Mouse (Mus musculus) hindbrain, embryonic 11.5 days (tissue): ENCODE results near the gene Hgf. TPM values are rescaled to one million over a fixed set of nuclear protein-coding genes. Genes with fewer than 3 reads are reported as not detected.

Experiments used
- ATAC-seq: fragments of 200-750 bp; cut with Nextera tagmentation; 2 replicates; pipeline ENCODE4 v1.8.0; 2017; ENCODE audit warnings: mild to moderate bottlenecking, moderate TSS enrichment, moderate library complexity; ENCODE audit not compliant: low FRiP score
- DNase-seq: peaks from one replicate; pipeline ENCODE4 v3.0.0-alpha.2; 2015; ENCODE audit warnings: low spot score
- H3K27ac ChIP-seq: fragments of 300-500 bp; sonication (generic); 2 replicates; pipeline ENCODE4 v1.5.1; 2014; ENCODE audit warnings: mild to moderate bottlenecking, low read depth, low read length
- H3K27me3 ChIP-seq: fragments of 300-500 bp; sonication (generic); 2 replicates; pipeline ENCODE4 v1.6.1; 2014; ENCODE audit warnings: mild to moderate bottlenecking, low read length, moderate library complexity, mixed read lengths; ENCODE audit not compliant: control insufficient read depth, insufficient read depth
- H3K36me3 ChIP-seq: fragments of 300-500 bp; sonication (generic); 2 replicates; pipeline ENCODE4 v1.6.1; 2014; ENCODE audit warnings: mild to moderate bottlenecking, low read length, moderate library complexity, mixed read lengths; ENCODE audit not compliant: control insufficient read depth, insufficient read depth
- H3K4me1 ChIP-seq: fragments of 300-500 bp; sonication (generic); replicated peaks from 2 replicates; pipeline ENCODE4 v1.6.1; 2014; ENCODE audit warnings: low read length, mixed read lengths; ENCODE audit not compliant: control insufficient read depth, insufficient read depth
- H3K4me2 ChIP-seq: fragments of 300-500 bp; sonication (generic); replicated peaks from 2 replicates; pipeline ENCODE4 v1.6.1; 2014; ENCODE audit warnings: mild to moderate bottlenecking, low read depth, low read length
- H3K4me3 ChIP-seq: fragments of 300-500 bp; sonication (generic); 2 replicates; pipeline ENCODE4 v1.5.1; 2014; ENCODE audit warnings: low read depth, low read length
- H3K9ac ChIP-seq: fragments of 300-500 bp; sonication (generic); 2 replicates; pipeline ENCODE4 v1.6.1; 2014; ENCODE audit warnings: low read depth, low read length
- H3K9me3 ChIP-seq: fragments of 300-500 bp; sonication (generic); 2 replicates; pipeline ENCODE4 v1.6.1; 2016; ENCODE audit warnings: low read length; ENCODE audit not compliant: control insufficient read depth
- WGBS: fragments of 180-500 bp; shearing (Covaris S2); extraction: QIAGEN DNeasy Blood & Tissue Kit; methylation state at CpG from one replicate; pipeline ENCODE4 v1.1.7; 2014; 5-methylcytosine and 5-hydroxymethylcytosine counted together
- polyA plus RNA-seq: library from polyadenylated mRNA; unstranded; fragments of >200 nt; fragmentation: Nextera tagmentation; extraction: Ambion mirVana; gene quantifications from 2 replicates; pipeline ENCODE4 v1.2.1, GENCODE M21; 2014

The Hgf gene
- polyA plus RNA-seq: 1.0 and 1.4 TPM in 2 replicates

- Histone ChIP-seq H3K4me3 (no peak within 1 kb of the TSS; the same call in 1 of the 2 replicates), H3K36me3 (no peaks in the 10 kb centered on the region), H3K9me3 (no peaks in the 10 kb centered on the region), H3K4me1 (no peaks in the 10 kb centered on the region), H3K27me3 (no peaks in the 10 kb centered on the region), H3K9ac (no peak within 1 kb of the TSS), H3K27ac (no peak within 1 kb of the TSS), H3K4me2 (peak within 1 kb of the TSS; percentile 11)
- DNase-seq (peak; percentile 47), ATAC-seq (peak; percentile 33; the same call in 1 of the 2 replicates)
- 8% methylated on average over 16 of the region's 16 CpGs for WGBS
Measured at GRCm38 (mm10) chr5:16553304-16554047, at the start of gene Hgf. Gene Hgf (plus strand): TSS chr5:16553495.

- Histone ChIP-seq H3K4me2 (no peak overlapping the region), H3K36me3 (no peaks in the 10 kb centered on the region), H3K4me1 (no peaks in the 10 kb centered on the region), H3K9me3 (no peaks in the 10 kb centered on the region), H3K4me3 (no peak overlapping the region), H3K27me3 (no peaks in the 10 kb centered on the region), H3K9ac (no peak overlapping the region), H3K27ac (no peak overlapping the region)
- DNase-seq: no peak
- ATAC-seq: no peak
- 79% methylated on average over 4 of the region's 4 CpGs for WGBS
Measured at GRCm38 (mm10) chr5:16506702-16507350, 46.5 kb upstream of the Hgf start.

- Histone ChIP-seq H3K4me2 (no peak overlapping the region), H3K4me3 (no peak overlapping the region), H3K36me3 (no peaks in the 10 kb centered on the region), H3K4me1 (no peaks in the 10 kb centered on the region), H3K9me3 (no peaks in the 10 kb centered on the region), H3K27me3 (no peaks in the 10 kb centered on the region), H3K9ac (no peak overlapping the region), H3K27ac (no peak overlapping the region)
- WGBS: 88% methylated on average over 3 of the region's 3 CpGs
- DNase-seq (no peak), ATAC-seq (no peak)
Measured at GRCm38 (mm10) chr5:16531619-16532277, 21.5 kb upstream of the Hgf start.

- Histone ChIP-seq H3K9ac (no peak overlapping the region), H3K4me3 (no peak overlapping the region), H3K27me3 (no peaks in the 10 kb centered on the region), H3K36me3 (no peaks in the 10 kb centered on the region), H3K4me1 (no peaks in the 10 kb centered on the region), H3K27ac (no peak overlapping the region), H3K9me3 (no peaks in the 10 kb centered on the region), H3K4me2 (no peak overlapping the region)
- ATAC-seq: no peak
- no peak for DNase-seq
- whole genome bisulfite sequencing: 84% methylated on average over 2 of the region's 2 CpGs
Measured at GRCm38 (mm10) chr5:16538067-16538466, 15.2 kb upstream of the Hgf start.

- no peaks in the 10 kb centered on the region for H3K9me3 ChIP-seq
- H3K4me3 ChIP-seq: no peak overlapping the region
- H3K9ac ChIP-seq: no peak overlapping the region
- 45% methylated on average over 2 of the region's 2 CpGs for WGBS
- H3K27me3 ChIP-seq: no peaks in the 10 kb centered on the region
- H3K4me1 ChIP-seq: no peaks in the 10 kb centered on the region
- no peaks in the 10 kb centered on the region for H3K36me3 ChIP-seq
- ATAC-seq: no peak
- no peak for DNase-seq
- H3K27ac ChIP-seq: no peak overlapping the region
- no peak overlapping the region for H3K4me2 ChIP-seq
Measured at GRCm38 (mm10) chr5:16541561-16542116, 11.7 kb upstream of the Hgf start.

- Histone ChIP-seq H3K36me3 (no peaks in the 10 kb centered on the region), H3K27me3 (no peaks in the 10 kb centered on the region), H3K27ac (no peak overlapping the region), H3K4me3 (no peak overlapping the region), H3K4me1 (no peaks in the 10 kb centered on the region), H3K9me3 (no peaks in the 10 kb centered on the region), H3K4me2 (no peak overlapping the region), H3K9ac (no peak overlapping the region)
- ATAC-seq (no peak), DNase-seq (no peak)
- whole genome bisulfite sequencing: 92% methylated on average over 3 of the region's 3 CpGs
Measured at GRCm38 (mm10) chr5:16547490-16547889, 5.8 kb upstream of the Hgf start.

GRCm38 (mm10) chr5:16552647-16553046 is 648 bp upstream of the Hgf start:
- Histone ChIP-seq H3K36me3 (no peaks in the 10 kb centered on the region), H3K4me3 (no peak overlapping the region), H3K9ac (no peak overlapping the region), H3K27me3 (no peaks in the 10 kb centered on the region), H3K9me3 (no peaks in the 10 kb centered on the region), H3K4me2 (no peak overlapping the region), H3K4me1 (no peaks in the 10 kb centered on the region), H3K27ac (no peak overlapping the region)
- ATAC-seq (no peak), DNase-seq (no peak)
- WGBS: 75% methylated on average over 4 of the region's 4 CpGs

GRCm38 (mm10) chr5:16560247-16560646 is 7.0 kb downstream of the Hgf start:
- H3K36me3 ChIP-seq: no peaks in the 10 kb centered on the region
- H3K4me3 ChIP-seq: no peak overlapping the region
- no peaks in the 10 kb centered on the region for H3K9me3 ChIP-seq
- H3K4me1 ChIP-seq: no peaks in the 10 kb centered on the region
- WGBS: 91% methylated on average over 3 of the region's 3 CpGs
- H3K9ac ChIP-seq: no peak overlapping the region
- ATAC-seq (no peak), DNase-seq (no peak)
- no peak overlapping the region for H3K4me2 ChIP-seq
- no peaks in the 10 kb centered on the region for H3K27me3 ChIP-seq
- no peak overlapping the region for H3K27ac ChIP-seq
